Mouse (Mus musculus) inflammation-experienced regulatory T-cells, adult 16 weeks (primary cell): ENCODE data around the gene Vmn1r115. TPM values are rescaled to one million over a fixed set of nuclear protein-coding genes. Genes with fewer than 3 reads are reported as not detected.

Experiments used
- polyA plus RNA-seq: library from polyadenylated mRNA; unstranded; fragments of 100-300 nt; shearing (Covaris generic); gene quantifications from one replicate; pipeline ENCODE4 v1.2.1, GENCODE M21; 2017

Gene Vmn1r115
- polyA plus RNA-seq: not detected

GRCm38 (mm10) chr7:20844885-20845284 is at the start of gene Vmn1r115:
Gene Vmn1r115, minus strand, starts transcription at chr7:20844985.

GRCm38 (mm10) chr7:20884021-20884420 is 39.2 kb upstream of the Vmn1r115 start, which contains the start of gene Vmn1r117:
Gene Vmn1r117, minus strand, starts transcription at chr7:20884121.

GRCm38 (mm10) chr7:20871956-20872355 is 27.2 kb upstream of the Vmn1r115 start, which contains the start of gene Vmn1r116:
Gene Vmn1r116, plus strand, starts transcription at chr7:20872256.

DNA sequence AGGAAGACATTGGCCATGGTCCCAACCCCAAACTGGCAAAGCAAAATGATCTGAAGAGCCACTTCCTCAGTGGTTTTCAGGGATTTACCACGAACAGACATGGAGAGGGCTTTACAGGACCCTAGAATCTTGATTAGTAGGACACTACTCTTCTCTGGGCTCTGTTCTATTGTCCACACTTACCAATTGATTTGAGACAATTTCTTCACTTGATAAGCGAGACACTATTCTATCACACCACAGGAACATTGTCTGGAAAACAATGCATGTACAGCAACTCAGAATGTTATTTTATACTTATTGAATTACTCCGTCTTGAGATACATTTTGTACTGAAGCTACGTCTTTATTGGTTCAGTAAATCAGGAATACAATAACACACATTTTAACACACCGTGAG is 32.7 kb downstream of the Vmn1r115 start, which contains the start of gene Vmn1r114:
Vmn1r114 (minus strand) TSS at position 101 of the 400 bp plus-strand sequence.

Other genes starting within 250 kb of the Vmn1r115 start
- not detected for gene Gm4513, start 246.0 kb downstream of the Vmn1r115 start, polyA plus RNA-seq
- gene Vmn1r107, start 176.1 kb downstream of the Vmn1r115 start, polyA plus RNA-seq: not detected
- not detected for gene Vmn1r111, start 141.8 kb downstream of the Vmn1r115 start, polyA plus RNA-seq
- gene Gm10668, start 114.4 kb downstream of the Vmn1r115 start, polyA plus RNA-seq: not detected
- gene Vmn1r112, start 73.8 kb downstream of the Vmn1r115 start, polyA plus RNA-seq: not detected
- not detected for gene Vmn1r113, start 57.7 kb downstream of the Vmn1r115 start, polyA plus RNA-seq
- not detected for gene Vmn1r114, start 32.8 kb downstream of the Vmn1r115 start, polyA plus RNA-seq
- gene Vmn1r116, start 27.3 kb upstream of the Vmn1r115 start, polyA plus RNA-seq: not detected
- not detected for gene Vmn1r117, start 39.1 kb upstream of the Vmn1r115 start, polyA plus RNA-seq
- gene Vmn1r118, start 67.4 kb upstream of the Vmn1r115 start, polyA plus RNA-seq: not detected
- gene Vmn1r119, start 167.5 kb upstream of the Vmn1r115 start, polyA plus RNA-seq: not detected
- gene Vmn1r120, start 208.8 kb upstream of the Vmn1r115 start, polyA plus RNA-seq: not detected